Mouse (Mus musculus): Measurements from ENCODE around the gene Zmynd19. TPM values are rescaled to one million over a fixed set of nuclear protein-coding genes. Genes with fewer than 3 reads are reported as not detected.
A peak's percentile ranks its signal among the peaks of the same experiment; 100 is the strongest.
"Not testable (repeated sequence)": the region's sequence is repeated elsewhere in the genome, so short reads cannot be mapped to it uniquely, and the experiment has no call there.

The Zmynd19 gene
- polyA plus RNA-seq, 1 experiment = 19.5 TPM

DNA sequence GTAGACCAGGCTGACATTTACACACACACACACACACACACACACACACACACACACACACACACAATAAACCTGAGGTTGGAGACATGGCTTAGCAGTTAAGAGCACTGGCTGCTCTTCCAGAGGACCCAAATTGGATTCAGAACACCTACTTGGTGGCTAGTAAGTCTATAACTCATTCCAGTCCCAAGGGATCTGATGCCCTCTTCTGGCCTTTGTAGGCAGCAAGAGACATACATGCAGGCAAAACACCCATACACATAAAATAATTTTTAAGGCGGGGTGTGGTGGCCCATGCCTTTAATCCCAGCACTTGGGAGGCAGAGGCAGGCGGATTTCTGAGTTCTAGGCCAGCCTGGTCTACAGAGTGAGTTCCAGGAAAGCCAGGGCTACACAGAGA lies 5.3 kb upstream of the Zmynd19 start:
- not testable (repeated sequence) for H3K4me1 ChIP-seq (ENCODE audit: control insufficient read depth, insufficient read depth, low read length); H3K4me3 ChIP-seq (replicated peaks; ENCODE audit: insufficient read depth, low read depth, low read length); H3K27me3 ChIP-seq (ENCODE audit: control insufficient read depth, insufficient read depth, low read length); H3K27ac ChIP-seq (ENCODE audit: insufficient read depth, low read length)
- WGBS = 56% methylated on average over 2 of the region's 2 CpGs
- TF ChIP-seq CTCF (IDR thresholded peaks at IDR 0.05; ENCODE audit: borderline replicate concordance, insufficient read depth, low read depth, low read length) = peak; percentile 24; the same call in 1 of the 2 replicates
- DNase-seq = peak in 1 of 2 experiments; percentile 26

GRCm38 (mm10) chr2:24950189-24950535 lies 570 bp downstream of the Zmynd19 start:
- Histone ChIP-seq H3K4me1 (ENCODE audit: control insufficient read depth, insufficient read depth, low read length) (peaks cover 5% of the 10 kb centered on the region), H3K27me3 (ENCODE audit: control insufficient read depth, insufficient read depth, low read length) (no peaks in the 10 kb centered on the region), H3K4me3 (replicated peaks; ENCODE audit: insufficient read depth, low read depth, low read length) (peak overlapping the region; percentile 76), H3K27ac (ENCODE audit: insufficient read depth, low read length) (no peak overlapping the region)
- WGBS = under 1% methylated on average over 31 of the region's 31 CpGs
- no peak for TF ChIP-seq POLR2A (IDR thresholded peaks at IDR 0.05; ENCODE audit: borderline replicate concordance, insufficient read depth, low read length)
- peak in 1 of 2 experiments; percentile 25 for DNase-seq

- no peak for DNase-seq
- 87% methylated on average over 4 of the region's 4 CpGs for WGBS
- peaks cover 5% of the 10 kb centered on the region for H3K4me1 ChIP-seq (ENCODE audit: control insufficient read depth, insufficient read depth, low read length)
- no peaks in the 10 kb centered on the region for H3K27me3 ChIP-seq (ENCODE audit: control insufficient read depth, insufficient read depth, low read length)
- H3K4me3 ChIP-seq (replicated peaks; ENCODE audit: insufficient read depth, low read depth, low read length) = no peak overlapping the region
- TF ChIP-seq POLR2A (IDR thresholded peaks at IDR 0.05; ENCODE audit: borderline replicate concordance, insufficient read depth, low read length) (no peak), CTCF (IDR thresholded peaks at IDR 0.05; ENCODE audit: borderline replicate concordance, insufficient read depth, low read depth, low read length) (no peak)
- H3K27ac ChIP-seq (ENCODE audit: insufficient read depth, low read length) = no peak overlapping the region
Measured at GRCm38 (mm10) chr2:24952537-24953055, 3.0 kb downstream of the Zmynd19 start.

- TF ChIP-seq CTCF (IDR thresholded peaks at IDR 0.05; ENCODE audit: borderline replicate concordance, insufficient read depth, low read depth, low read length) (peak; percentile 52; the same call in 1 of the 2 replicates), POLR2A (IDR thresholded peaks at IDR 0.05; ENCODE audit: borderline replicate concordance, insufficient read depth, low read length) (no peak)
- Histone ChIP-seq H3K4me3 (replicated peaks; ENCODE audit: insufficient read depth, low read depth, low read length) (no peak overlapping the region), H3K27ac (ENCODE audit: insufficient read depth, low read length) (no peak overlapping the region), H3K27me3 (ENCODE audit: control insufficient read depth, insufficient read depth, low read length) (no peaks in the 10 kb centered on the region), H3K4me1 (ENCODE audit: control insufficient read depth, insufficient read depth, low read length) (peaks cover 4% of the 10 kb centered on the region; the same call in 1 of the 2 replicates)
- WGBS = 30% methylated on average over 3 of the region's 3 CpGs
- peak in 1 of 2 experiments; percentile 27 for DNase-seq
Measured at GRCm38 (mm10) chr2:24960910-24961309, 11.3 kb downstream of the Zmynd19 start.

- H3K4me3 ChIP-seq (replicated peaks; ENCODE audit: insufficient read depth, low read depth, low read length) = peak within 1 kb of the TSS; percentile 73
- H3K27ac ChIP-seq (ENCODE audit: insufficient read depth, low read length) = no peak within 1 kb of the TSS
- TF ChIP-seq POLR2A (IDR thresholded peaks at IDR 0.05; ENCODE audit: borderline replicate concordance, insufficient read depth, low read length) = peak; percentile 84
- peak; percentile 91 for TF ChIP-seq CTCF (IDR thresholded peaks at IDR 0.05; ENCODE audit: borderline replicate concordance, insufficient read depth, low read depth, low read length)
- WGBS = under 1% methylated on average over 28 of the region's 28 CpGs
- peak; percentile 87 to 90 for DNase-seq
- H3K4me1 ChIP-seq (ENCODE audit: control insufficient read depth, insufficient read depth, low read length) = peaks cover 4% of the 10 kb centered on the region; the same call in 1 of the 2 replicates
- no peaks in the 10 kb centered on the region for H3K27me3 ChIP-seq (ENCODE audit: control insufficient read depth, insufficient read depth, low read length)
Measured at GRCm38 (mm10) chr2:24962304-24963000, 12.9 kb downstream of the Zmynd19 start, which contains the start of gene Dph7. Dph7 (plus strand) TSS chr2:24962400.

DNA sequence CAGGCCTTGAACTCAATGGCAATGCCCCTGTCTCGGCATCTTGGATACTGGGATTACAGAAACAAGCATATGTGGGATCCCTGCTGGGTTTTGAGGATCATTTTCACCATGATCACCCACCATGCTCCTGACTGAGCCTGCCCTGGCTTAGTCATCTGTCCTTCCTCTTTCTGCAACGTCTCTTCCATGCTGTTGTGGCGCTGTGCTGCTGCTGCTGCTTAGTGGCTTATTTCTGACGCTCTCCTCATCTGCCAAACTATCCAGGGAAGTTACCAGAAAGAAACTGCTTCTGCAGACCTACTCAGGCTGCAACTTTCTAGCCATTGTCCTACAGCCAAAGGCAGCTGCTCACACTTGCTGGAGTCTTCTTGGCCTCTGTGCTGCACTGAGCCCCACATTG lies 20.8 kb downstream of the Zmynd19 start:
- no peak overlapping the region for H3K4me3 ChIP-seq (replicated peaks; ENCODE audit: insufficient read depth, low read depth, low read length)
- TF ChIP-seq POLR2A (IDR thresholded peaks at IDR 0.05; ENCODE audit: borderline replicate concordance, insufficient read depth, low read length) (no peak), CTCF (IDR thresholded peaks at IDR 0.05; ENCODE audit: borderline replicate concordance, insufficient read depth, low read depth, low read length) (no peak)
- H3K27ac ChIP-seq (ENCODE audit: insufficient read depth, low read length) = no peak overlapping the region
- H3K4me1 ChIP-seq (ENCODE audit: control insufficient read depth, insufficient read depth, low read length) = peaks cover 4% of the 10 kb centered on the region; the same call in 1 of the 2 replicates
- H3K27me3 ChIP-seq (ENCODE audit: control insufficient read depth, insufficient read depth, low read length) = no peaks in the 10 kb centered on the region
- no peak for DNase-seq
- WGBS = 75% methylated on average over 4 of the region's 4 CpGs

DNA sequence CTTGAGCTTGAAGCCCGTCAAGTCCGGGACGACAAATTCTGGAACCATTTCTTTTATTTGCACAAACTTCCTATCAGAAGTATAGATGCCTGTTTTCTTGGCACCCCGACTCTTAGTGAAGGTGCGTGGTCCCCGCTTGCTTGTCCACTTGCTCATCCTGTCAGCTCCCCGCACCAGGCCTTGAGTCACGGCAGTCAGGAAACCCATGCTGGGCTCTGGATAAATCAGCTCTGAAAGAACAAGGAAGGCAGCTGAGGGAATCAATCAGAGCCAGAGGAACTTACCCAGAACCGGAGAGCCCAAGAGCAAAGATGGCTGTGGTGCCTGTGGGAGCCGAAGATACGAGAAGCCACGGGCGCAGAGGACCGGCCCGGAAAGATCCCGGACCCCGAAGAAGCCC lies 24.9 kb downstream of the Zmynd19 start:
- under 1% methylated on average over 17 of the region's 17 CpGs for WGBS
- peak overlapping the region; percentile 85 for H3K4me3 ChIP-seq (replicated peaks; ENCODE audit: insufficient read depth, low read depth, low read length)

More for the DNA sequence above, 24.9 kb downstream of the Zmynd19 start:
- H3K27me3 ChIP-seq (ENCODE audit: control insufficient read depth, insufficient read depth, low read length); DNase-seq; H3K4me1 ChIP-seq (ENCODE audit: control insufficient read depth, insufficient read depth, low read length): not testable (repeated sequence)
- peak overlapping the region; percentile 4; the same call in 1 of the 2 replicates for H3K27ac ChIP-seq (ENCODE audit: insufficient read depth, low read length)
